Mouse (Mus musculus): ENCODE results near the gene Ndc1.

The Ndc1 gene

DNA sequence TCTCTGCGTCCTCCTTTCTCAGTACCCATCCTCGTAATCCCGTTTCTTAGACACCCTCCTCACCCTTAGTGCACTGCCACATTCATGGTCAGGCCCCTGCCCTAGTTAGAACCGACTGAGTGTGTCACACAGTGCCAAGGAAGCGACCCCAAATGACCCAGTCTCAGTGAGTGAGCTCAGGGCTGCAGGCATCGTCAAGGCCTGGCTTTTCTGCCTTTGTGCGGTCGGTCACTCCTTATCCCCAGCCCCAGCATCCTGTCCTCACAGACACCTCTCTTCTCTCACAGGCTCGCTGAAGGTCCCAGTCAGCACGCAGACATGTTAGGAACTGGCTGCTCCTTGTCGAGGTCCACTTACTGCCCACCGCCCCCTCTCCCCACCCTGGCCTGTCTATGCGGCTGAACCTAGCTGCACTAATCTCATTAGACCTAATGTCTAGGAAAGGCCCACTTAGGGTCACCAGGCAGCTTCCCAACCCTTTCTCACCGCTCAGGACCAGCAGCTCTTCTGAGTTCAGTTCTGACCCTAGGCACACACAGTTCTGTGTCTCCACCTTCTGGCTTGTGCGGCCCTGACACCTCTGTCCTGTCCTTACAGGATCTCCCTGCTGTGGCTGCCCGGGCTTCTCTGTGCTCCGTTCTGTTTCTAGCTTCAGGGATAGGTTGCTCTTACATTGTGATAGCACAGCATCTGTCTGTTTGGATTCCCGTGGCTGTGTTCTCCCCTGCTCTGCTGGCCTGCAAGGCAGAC, 84.9 kb downstream of the Ndc1 start:
- peak overlapping the region; percentile 63 for H3K4me3 ChIP-seq (replicated peaks; ENCODE audit: low read length)
- H3K9me3 ChIP-seq (ENCODE audit: low read length), result no peaks in the 10 kb centered on the region
- TF ChIP-seq NANOG (IDR thresholded peaks at IDR 0.05; ENCODE audit: borderline replicate concordance, low read length), result no peak
- no peak for TF ChIP-seq POU5F1 (IDR thresholded peaks at IDR 0.05; ENCODE audit: borderline replicate concordance, low read length)
- TF ChIP-seq CTCF (conservative IDR thresholded peaks at IDR 0.05; ENCODE audit: low read length), result no peak
- H3K27me3 ChIP-seq (ENCODE audit: insufficient read depth, low read length), result no peaks in the 10 kb centered on the region
- H3K4me1 ChIP-seq (replicated peaks; ENCODE audit: low read depth, low read length), result peaks cover 23% of the 10 kb centered on the region
- H3K36me3 ChIP-seq (ENCODE audit: insufficient read depth, low read length), result no peaks in the 10 kb centered on the region

DNA sequence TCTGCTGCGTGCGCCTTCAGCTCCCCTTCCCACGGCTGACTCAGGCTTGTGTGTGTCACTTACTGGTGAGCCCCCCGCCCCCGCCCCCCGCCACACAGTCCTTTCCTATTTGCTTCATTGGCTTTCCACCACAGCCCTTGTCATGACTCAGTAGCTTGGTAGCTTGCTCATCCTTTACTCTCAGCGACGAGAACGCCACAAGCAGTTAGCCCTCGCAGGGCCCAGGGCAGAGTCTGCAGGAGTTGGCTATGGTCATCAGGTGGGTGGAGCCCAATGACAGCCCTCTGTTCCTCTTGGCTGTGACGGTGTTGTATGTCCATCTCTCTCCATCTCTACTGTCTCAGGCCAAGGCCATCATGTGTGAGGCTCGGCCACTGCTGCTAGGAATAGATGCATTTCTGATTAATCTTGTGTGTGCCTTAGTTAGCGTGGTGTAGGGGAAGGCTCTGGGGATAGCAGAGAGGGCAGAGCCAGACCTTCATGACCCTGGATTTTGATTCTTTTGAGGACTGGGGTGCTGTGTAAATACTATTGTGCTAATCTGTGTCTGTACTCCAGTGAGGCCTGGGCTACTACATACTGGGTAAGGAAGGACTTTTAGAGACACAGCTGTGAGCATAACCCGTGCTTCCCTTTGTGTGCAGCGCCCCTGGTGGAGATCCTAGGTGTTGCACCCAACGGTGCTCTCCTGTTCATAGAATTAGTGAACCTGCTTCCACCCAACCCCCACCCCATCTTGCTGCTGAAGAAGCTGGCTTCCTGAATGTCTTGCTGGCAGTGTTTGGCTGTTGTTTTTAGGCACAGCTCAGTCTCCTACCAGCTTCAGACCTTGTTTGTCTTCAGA, 85.8 kb downstream of the Ndc1 start:
- Histone ChIP-seq H3K4me3 (replicated peaks; ENCODE audit: low read length) (peak overlapping the region; percentile 63), H3K27me3 (ENCODE audit: insufficient read depth, low read length) (no peaks in the 10 kb centered on the region), H3K4me1 (replicated peaks; ENCODE audit: low read depth, low read length) (peaks cover 32% of the 10 kb centered on the region), H3K36me3 (ENCODE audit: insufficient read depth, low read length) (no peaks in the 10 kb centered on the region), H3K9me3 (ENCODE audit: low read length) (no peaks in the 10 kb centered on the region)
- TF ChIP-seq POU5F1 (IDR thresholded peaks at IDR 0.05; ENCODE audit: borderline replicate concordance, low read length) (no peak), CTCF (conservative IDR thresholded peaks at IDR 0.05; ENCODE audit: low read length) (peak; percentile 90), NANOG (IDR thresholded peaks at IDR 0.05; ENCODE audit: borderline replicate concordance, low read length) (no peak)

DNA sequence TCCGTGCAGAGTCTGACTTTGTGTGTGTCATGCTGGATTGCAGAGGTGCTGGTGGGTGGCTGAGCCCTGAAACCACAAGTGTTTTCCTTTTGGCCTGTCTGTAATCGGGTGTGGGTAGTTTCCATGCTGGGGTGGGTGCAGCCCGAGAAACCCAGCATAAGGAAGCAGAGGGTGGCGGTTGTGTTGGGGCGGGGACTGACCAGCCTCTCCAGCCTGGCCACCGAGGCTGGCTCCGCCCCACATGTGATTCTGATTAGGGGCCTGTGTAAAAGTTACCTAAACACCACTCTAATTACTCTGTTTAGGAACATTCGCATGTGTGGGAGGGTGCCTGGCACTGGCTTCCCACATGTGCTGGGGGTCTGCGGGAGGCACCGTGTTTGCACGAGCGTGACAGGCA, 90.0 kb downstream of the Ndc1 start:
- H3K36me3 ChIP-seq (ENCODE audit: insufficient read depth, low read length), result no peaks in the 10 kb centered on the region
- H3K9me3 ChIP-seq (ENCODE audit: low read length), result no peaks in the 10 kb centered on the region
- TF ChIP-seq NANOG (IDR thresholded peaks at IDR 0.05; ENCODE audit: borderline replicate concordance, low read length) (no peak), CTCF (conservative IDR thresholded peaks at IDR 0.05; ENCODE audit: low read length) (no peak), POU5F1 (IDR thresholded peaks at IDR 0.05; ENCODE audit: borderline replicate concordance, low read length) (no peak)
- H3K4me3 ChIP-seq (replicated peaks; ENCODE audit: low read length), result 0 out of 2 replicates have a peak overlapping the region, but pooled peaks have one; percentile 7
- H3K4me1 ChIP-seq (replicated peaks; ENCODE audit: low read depth, low read length), result peaks cover 26% of the 10 kb centered on the region
- peaks cover 3% of the 10 kb centered on the region; the same call in 1 of the 2 replicates for H3K27me3 ChIP-seq (ENCODE audit: insufficient read depth, low read length)

DNA sequence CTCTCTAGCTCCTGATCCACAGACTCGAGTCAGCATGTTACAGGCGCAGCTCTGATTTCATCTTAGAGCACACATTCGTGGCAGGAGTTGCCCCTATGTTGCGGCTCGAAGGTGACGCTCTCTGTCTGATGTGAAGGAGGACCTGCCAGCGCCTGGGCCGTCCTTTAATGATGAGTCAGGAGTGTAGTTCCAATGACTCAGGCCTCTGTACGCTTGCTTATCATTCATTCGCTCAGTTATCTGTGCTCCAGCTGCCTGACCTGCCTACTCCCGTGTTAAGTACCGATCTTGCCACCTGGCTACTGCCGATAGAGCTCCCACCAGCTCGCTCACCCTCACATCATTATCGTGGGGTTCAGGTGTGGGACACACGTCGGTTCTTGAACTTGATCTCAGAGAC, 91.3 kb downstream of the Ndc1 start:
- Histone ChIP-seq H3K27me3 (ENCODE audit: insufficient read depth, low read length) (peaks cover 3% of the 10 kb centered on the region; the same call in 1 of the 2 replicates), H3K4me1 (replicated peaks; ENCODE audit: low read depth, low read length) (peaks cover 14% of the 10 kb centered on the region), H3K36me3 (ENCODE audit: insufficient read depth, low read length) (no peaks in the 10 kb centered on the region), H3K9me3 (ENCODE audit: low read length) (no peaks in the 10 kb centered on the region), H3K4me3 (replicated peaks; ENCODE audit: low read length) (0 out of 2 replicates have a peak overlapping the region, but pooled peaks have one; percentile 32)
- TF ChIP-seq POU5F1 (IDR thresholded peaks at IDR 0.05; ENCODE audit: borderline replicate concordance, low read length), result no peak
- no peak for TF ChIP-seq CTCF (conservative IDR thresholded peaks at IDR 0.05; ENCODE audit: low read length)
- no peak for TF ChIP-seq NANOG (IDR thresholded peaks at IDR 0.05; ENCODE audit: borderline replicate concordance, low read length)

DNA sequence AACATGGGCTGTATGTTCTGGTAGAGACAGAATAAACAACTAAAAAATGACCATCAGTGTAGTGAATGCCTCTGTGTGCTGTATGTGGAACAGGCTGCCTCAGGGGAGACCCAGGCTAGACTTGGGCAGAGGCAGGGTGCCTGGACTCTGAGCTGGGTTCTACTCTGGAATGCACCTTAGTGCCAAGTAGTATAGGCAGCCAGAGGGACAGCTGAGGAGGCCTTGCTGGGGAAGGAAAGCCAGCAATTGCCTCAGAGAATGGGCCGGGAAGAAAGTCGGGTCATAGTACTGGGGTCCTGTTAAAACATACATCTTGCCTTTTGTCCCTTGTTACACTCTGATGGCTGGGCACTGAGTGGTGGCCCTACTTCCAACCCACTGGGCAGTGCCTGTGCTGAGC, 91.9 kb downstream of the Ndc1 start:
- no peaks in the 10 kb centered on the region for H3K9me3 ChIP-seq (ENCODE audit: low read length)
- peaks cover 13% of the 10 kb centered on the region for H3K4me1 ChIP-seq (replicated peaks; ENCODE audit: low read depth, low read length)
- H3K36me3 ChIP-seq (ENCODE audit: insufficient read depth, low read length), result no peaks in the 10 kb centered on the region
- TF ChIP-seq CTCF (conservative IDR thresholded peaks at IDR 0.05; ENCODE audit: low read length), result no peak
- TF ChIP-seq NANOG (IDR thresholded peaks at IDR 0.05; ENCODE audit: borderline replicate concordance, low read length), result no peak
- TF ChIP-seq POU5F1 (IDR thresholded peaks at IDR 0.05; ENCODE audit: borderline replicate concordance, low read length), result no peak
- no peak overlapping the region for H3K4me3 ChIP-seq (replicated peaks; ENCODE audit: low read length)
- peaks cover 3% of the 10 kb centered on the region; the same call in 1 of the 2 replicates for H3K27me3 ChIP-seq (ENCODE audit: insufficient read depth, low read length)

DNA sequence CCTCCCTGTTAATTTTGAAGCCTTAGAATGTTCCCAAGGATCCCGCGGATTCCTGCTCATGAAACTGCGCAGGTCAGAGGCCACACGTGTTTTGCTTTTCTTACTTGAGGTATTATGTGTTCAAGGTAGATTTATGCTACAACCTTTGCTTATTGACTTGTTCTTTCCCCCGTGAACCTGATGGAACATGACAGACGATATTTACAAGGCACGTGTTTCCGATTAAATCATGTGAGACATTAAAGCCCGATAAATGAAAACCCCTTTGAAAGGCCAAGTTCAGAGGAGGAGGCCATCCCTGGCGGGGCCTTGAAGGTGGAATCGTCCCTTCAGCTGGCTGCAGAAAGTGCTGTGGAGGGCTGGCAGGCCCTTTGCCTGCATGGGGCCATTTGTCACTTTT, 92.9 kb downstream of the Ndc1 start:
- no peak for TF ChIP-seq CTCF (conservative IDR thresholded peaks at IDR 0.05; ENCODE audit: low read length)
- TF ChIP-seq NANOG (IDR thresholded peaks at IDR 0.05; ENCODE audit: borderline replicate concordance, low read length), result no peak
- no peak for TF ChIP-seq POU5F1 (IDR thresholded peaks at IDR 0.05; ENCODE audit: borderline replicate concordance, low read length)
- Histone ChIP-seq H3K36me3 (ENCODE audit: insufficient read depth, low read length) (no peaks in the 10 kb centered on the region), H3K9me3 (ENCODE audit: low read length) (no peaks in the 10 kb centered on the region), H3K4me1 (replicated peaks; ENCODE audit: low read depth, low read length) (peaks cover 13% of the 10 kb centered on the region), H3K4me3 (replicated peaks; ENCODE audit: low read length) (no peak overlapping the region), H3K27me3 (ENCODE audit: insufficient read depth, low read length) (peaks cover 3% of the 10 kb centered on the region; the same call in 1 of the 2 replicates)
